Mouse (Mus musculus) CH12.LX (cell line): ENCODE results near the gene U2af2. TPM values are rescaled to one million over a fixed set of nuclear protein-coding genes. Genes with fewer than 3 reads are reported as not detected.

ENCODE experiments used
- DNase-seq: peaks from one replicate; pipeline ENCODE4 v3.0.0-alpha.2; 2013; ENCODE audit errors: extremely low read depth
- H3K27ac ChIP-seq: 2 replicates; pipeline ENCODE4 v1.5.1; 2012; ENCODE audit warnings: low read depth, mild to moderate bottlenecking, control low read depth, moderate library complexity; ENCODE audit not compliant: insufficient read depth
- H3K27me3 ChIP-seq: replicated peaks from 2 replicates; pipeline ENCODE3; 2012; ENCODE audit warnings: inconsistent platforms
- H3K36me3 ChIP-seq, 2 experiments: replicated peaks in 1 of 2; 2 replicates each; pipeline versions ENCODE3 to v1.6.1; 2012; ENCODE audit warnings: inconsistent platforms in 1 of 2, low read length in 1 of 2, mild to moderate bottlenecking in 1 of 2, mixed read lengths in 1 of 2, moderate library complexity in 1 of 2; ENCODE audit not compliant: control insufficient read depth in 1 of 2, insufficient read depth in 1 of 2
- H3K4me1 ChIP-seq, 2 experiments: 2 replicates each; pipeline ENCODE4 v1.6.1; 2012; ENCODE audit warnings: inconsistent platforms in 1 of 2, moderate library complexity in 1 of 2; ENCODE audit not compliant: insufficient read depth in 2 of 2, control insufficient read depth in 1 of 2
- H3K4me2 ChIP-seq: 2 replicates; pipeline ENCODE4 v1.6.1; 2012; ENCODE audit warnings: low read depth, mild to moderate bottlenecking, control low read depth; ENCODE audit not compliant: poor library complexity, insufficient read depth, severe bottlenecking
- H3K4me3 ChIP-seq, 3 experiments: fragments of 150-350 bp in 1 of 3; sonication (generic) in 1 of 3; replicated peaks in 1 of 3; 2 replicates each; pipeline versions ENCODE3 to v1.5.1; 2011 to 2012; ENCODE audit warnings: low read depth in 2 of 3, low read length in 2 of 3, mild to moderate bottlenecking in 2 of 3, moderate library complexity in 2 of 3, control low read depth in 1 of 3, improper control_type of control experiment in 1 of 3, inconsistent platforms in 1 of 3, mixed read lengths in 1 of 3; ENCODE audit not compliant: poor library complexity in 1 of 3
- H3K79me2 ChIP-seq: replicated peaks from 2 replicates; pipeline ENCODE4 v1.6.1; 2012; ENCODE audit warnings: mild to moderate bottlenecking, moderate library complexity; ENCODE audit not compliant: control insufficient read depth, poor library complexity, insufficient read depth, severe bottlenecking; ENCODE audit errors: extremely low read depth
- H3K9ac ChIP-seq: 2 replicates; pipeline ENCODE4 v1.6.1; 2012; ENCODE audit warnings: low read depth, mild to moderate bottlenecking, control low read depth, moderate library complexity; ENCODE audit not compliant: insufficient read depth
- H3K9me3 ChIP-seq: replicated peaks from 2 replicates; pipeline ENCODE3; 2012; ENCODE audit warnings: low read length, inconsistent platforms, mixed read lengths
- CHD1 ChIP-seq: IDR thresholded peaks from 2 replicates; pipeline ENCODE4 v1.6.1; 2012; ENCODE audit warnings: low read depth, low read length, improper control_type of control experiment, inconsistent platforms
- HCFC1 ChIP-seq: IDR thresholded peaks from 2 replicates; pipeline ENCODE4 v1.6.1; 2012; ENCODE audit warnings: low read depth, mild to moderate bottlenecking, inconsistent platforms, low read length, improper control_type of control experiment
- JUND ChIP-seq: conservative IDR thresholded peaks from 2 replicates; pipeline ENCODE4 v1.6.1; 2011; ENCODE audit warnings: low read depth, low read length, improper control_type of control experiment
- MYC ChIP-seq: IDR thresholded peaks from 2 replicates; pipeline ENCODE4 v1.6.1; 2011; ENCODE audit warnings: low read depth, mild to moderate bottlenecking, improper control_type of control experiment, low read length
- NELFE ChIP-seq: IDR thresholded peaks from 2 replicates; pipeline ENCODE4 v1.6.1; 2011; ENCODE audit warnings: low read depth, low read length, improper control_type of control experiment
- PAX5 ChIP-seq: IDR thresholded peaks from 2 replicates; pipeline ENCODE4 v1.6.1; 2012; ENCODE audit warnings: low read length, inconsistent platforms, mixed read lengths
- POLR2A ChIP-seq: IDR thresholded peaks from 2 replicates; pipeline ENCODE4 v1.6.1; 2011; ENCODE audit warnings: low read depth, mild to moderate bottlenecking, improper control_type of control experiment, low read length
- POLR2AphosphoS2 ChIP-seq: IDR thresholded peaks from 2 replicates; pipeline ENCODE4 v1.6.1; 2011; ENCODE audit warnings: low read depth, low read length, improper control_type of control experiment
- RAD21 ChIP-seq: IDR thresholded peaks from 2 replicates; pipeline ENCODE4 v1.6.1; 2011; ENCODE audit warnings: low read depth, mild to moderate bottlenecking, low read length, improper control_type of control experiment, moderate library complexity
- SMC3 ChIP-seq: IDR thresholded peaks from 2 replicates; pipeline ENCODE4 v1.6.1; 2011; ENCODE audit warnings: low read depth, low read length, improper control_type of control experiment
- USF1 ChIP-seq: IDR thresholded peaks from 2 replicates; pipeline ENCODE4 v1.6.1; 2014; ENCODE audit warnings: low read depth, mild to moderate bottlenecking, inconsistent platforms, low read length, improper control_type of control experiment
- USF2 ChIP-seq: conservative IDR thresholded peaks from 2 replicates; pipeline ENCODE4 v1.6.1; 2011; ENCODE audit warnings: low read depth, low read length, improper control_type of control experiment
- ZC3H11A ChIP-seq: IDR thresholded peaks from 2 replicates; pipeline ENCODE4 v1.6.1; 2012; ENCODE audit warnings: low read depth, mild to moderate bottlenecking, inconsistent platforms, low read length, improper control_type of control experiment
- ZMIZ1 ChIP-seq: IDR thresholded peaks from 2 replicates; pipeline ENCODE4 v1.6.1; 2012; ENCODE audit warnings: low read depth, mild to moderate bottlenecking, inconsistent platforms, low read length, improper control_type of control experiment
- dilution Hi-C: fragments of 300-500 bp; cut with MboI; formaldehyde crosslinking; loops from 2 replicates; pipeline ENCODE4 v1.14.3; 2020; ENCODE audit warnings: low sequenced_read_pairs; ENCODE audit not compliant: extremely low pct_unique_long_range_greater_than_20kb, extremely low pct_ligation_motif_present
- in situ Hi-C: fragments of 300-500 bp; cut with MboI; formaldehyde crosslinking; loops from 3 replicates; pipeline ENCODE4 v1.14.3; 2019; ENCODE audit warnings: low sequenced_read_pairs, low pct_ligation_motif_present, low pct_unique_long_range_greater_than_20kb, mixed read lengths
- polyA plus RNA-seq: library from polyadenylated mRNA; unstranded; fragments of >175 nt; gene quantifications from 2 replicates; pipeline ENCODE4 v1.2.1, GENCODE M21; 2012; ENCODE audit warnings: low read depth; ENCODE audit not compliant: insufficient read length
- total RNA-seq, 2 experiments: library from RNA; depleted of rRNA; stranded (reverse); fragments of 300-350 nt in 1 of 2; fragments of >200 nt in 1 of 2; gene quantifications; 2 replicates each; pipeline ENCODE4 v1.2.3; 2012 to 2014

U2af2 gene
- total and polyA plus RNA-seq, 3 experiments: 293 to 449 (median 295) TPM

DNA sequence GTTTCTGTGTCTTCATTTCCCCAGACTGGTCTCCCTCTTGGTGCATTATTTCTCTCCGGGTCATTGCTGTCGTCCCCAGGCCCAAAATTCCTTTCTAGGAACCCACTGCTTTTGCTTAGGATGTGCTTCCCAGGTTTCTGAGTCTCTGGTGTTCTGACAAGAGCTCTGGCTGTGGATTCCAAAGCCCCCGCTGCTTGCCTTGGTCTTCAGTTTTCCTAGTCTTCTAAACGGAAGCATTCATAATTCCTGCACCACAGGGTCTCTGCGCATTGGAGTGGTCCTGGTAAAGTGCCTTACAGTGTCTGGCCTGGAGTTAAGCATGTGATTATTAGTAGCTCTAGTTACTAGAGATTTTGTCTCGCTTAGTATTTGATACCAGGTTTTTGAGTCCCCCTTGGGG, 18.9 kb downstream of the U2af2 start:
- Histone ChIP-seq H3K79me2 (peaks cover 61% of the 10 kb centered on the region), H3K4me3 (peak overlapping the region; percentile 93 to 100 (median 99)), H3K9me3 (no peaks in the 10 kb centered on the region), H3K27ac (peak overlapping the region; percentile 94), H3K4me1 (peaks cover 9 to 47% of the 10 kb centered on the region in 2 experiments), H3K27me3 (no peaks in the 10 kb centered on the region), H3K4me2 (peak overlapping the region; percentile 83), H3K36me3 (peaks cover 32 to 52% of the 10 kb centered on the region in 2 experiments), H3K9ac (peak overlapping the region; percentile 98)
- dilution Hi-C loops: no loop called here
- no peak for DNase-seq
- in situ Hi-C loops: no loop called here
- TF ChIP-seq RAD21 (no peak), POLR2A (0 out of 2 replicates have a peak, but pooled peaks have one; percentile 9)

GRCm38 (mm10) chr7:5081241-5081640, 19.3 kb downstream of the U2af2 start:
- in situ Hi-C loops (no loop called here), dilution Hi-C loops (no loop called here)
- peaks cover 33 to 53% of the 10 kb centered on the region in 2 experiments for H3K36me3 ChIP-seq
- H3K9me3 ChIP-seq: no peaks in the 10 kb centered on the region
- H3K4me1 ChIP-seq: peaks cover 9 to 49% of the 10 kb centered on the region in 2 experiments
- no peak for DNase-seq
- no peak overlapping the region for H3K27ac ChIP-seq
- H3K4me2 ChIP-seq: peak overlapping the region; percentile 83
- peaks cover 63% of the 10 kb centered on the region for H3K79me2 ChIP-seq
- no peak for TF ChIP-seq ZMIZ1
- TF ChIP-seq USF2: no peak
- TF ChIP-seq NELFE: no peak
- TF ChIP-seq HCFC1: no peak
- TF ChIP-seq RAD21: no peak
- TF ChIP-seq PAX5: no peak
- TF ChIP-seq JUND: no peak
- no peak for TF ChIP-seq USF1
- no peak for TF ChIP-seq POLR2AphosphoS2
- TF ChIP-seq ZC3H11A: no peak
- TF ChIP-seq MYC: no peak
- 0 out of 2 replicates have a peak, but pooled peaks have one; percentile 4 for TF ChIP-seq POLR2A
- TF ChIP-seq CHD1: 0 out of 2 replicates have a peak, but pooled peaks have one; percentile 14
- no peak for TF ChIP-seq SMC3
- H3K27me3 ChIP-seq: no peaks in the 10 kb centered on the region
- peak overlapping the region; percentile 98 for H3K9ac ChIP-seq
- H3K4me3 ChIP-seq: peak overlapping the region; percentile 93 to 100 (median 99)

DNA sequence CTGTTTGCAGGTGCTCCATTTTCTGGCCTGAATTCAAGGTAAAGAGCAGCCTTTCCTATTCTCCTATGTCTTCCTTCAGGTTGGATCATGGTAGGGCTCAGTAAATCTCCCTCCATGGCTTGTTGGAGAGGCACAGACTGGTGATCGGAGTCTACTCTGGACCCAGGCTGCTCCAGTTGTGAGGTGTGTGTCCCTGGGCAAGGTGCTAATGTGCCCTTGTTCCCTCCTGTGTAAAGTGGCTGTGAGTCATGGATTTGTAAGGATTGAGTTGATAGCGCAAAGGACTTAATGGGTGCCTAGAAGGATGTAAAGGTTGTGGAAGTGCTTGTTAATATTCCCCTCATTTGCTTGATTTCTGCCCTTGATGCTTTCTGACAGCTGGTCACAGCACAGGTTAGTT, 20.0 kb downstream of the U2af2 start:
- H3K79me2 ChIP-seq: peaks cover 64% of the 10 kb centered on the region
- peak overlapping the region; percentile 98 for H3K9ac ChIP-seq
- no peaks in the 10 kb centered on the region for H3K9me3 ChIP-seq
- DNase-seq: no peak
- H3K27ac ChIP-seq: peak overlapping the region; percentile 95
- in situ Hi-C loops (no loop called here), dilution Hi-C loops (no loop called here)
- peak overlapping the region; percentile 83 for H3K4me2 ChIP-seq
- peaks cover 29 to 52% of the 10 kb centered on the region in 2 experiments for H3K36me3 ChIP-seq
- no peaks in the 10 kb centered on the region for H3K27me3 ChIP-seq
- H3K4me1 ChIP-seq: peaks cover 12 to 48% of the 10 kb centered on the region in 2 experiments
- H3K4me3 ChIP-seq: peak overlapping the region; percentile 93 to 100 (median 99)
- TF ChIP-seq USF2: no peak
